Mouse (Mus musculus) CH12.LX (cell line): ENCODE measurements around the gene Upf1.

Experiments
- EP300 ChIP-seq: IDR thresholded peaks from 2 replicates; pipeline ENCODE4 v1.6.1; 2011; ENCODE audit warnings: low read length, improper control_type of control experiment
- MAFK ChIP-seq: IDR thresholded peaks from 2 replicates; pipeline ENCODE4 v1.6.1; 2011; ENCODE audit warnings: low read length, improper control_type of control experiment; ENCODE audit not compliant: insufficient replicate concordance
- SIN3A ChIP-seq: IDR thresholded peaks from 2 replicates; pipeline ENCODE4 v1.6.1; 2012; ENCODE audit warnings: low read length, improper control_type of control experiment, inconsistent platforms

DNA sequence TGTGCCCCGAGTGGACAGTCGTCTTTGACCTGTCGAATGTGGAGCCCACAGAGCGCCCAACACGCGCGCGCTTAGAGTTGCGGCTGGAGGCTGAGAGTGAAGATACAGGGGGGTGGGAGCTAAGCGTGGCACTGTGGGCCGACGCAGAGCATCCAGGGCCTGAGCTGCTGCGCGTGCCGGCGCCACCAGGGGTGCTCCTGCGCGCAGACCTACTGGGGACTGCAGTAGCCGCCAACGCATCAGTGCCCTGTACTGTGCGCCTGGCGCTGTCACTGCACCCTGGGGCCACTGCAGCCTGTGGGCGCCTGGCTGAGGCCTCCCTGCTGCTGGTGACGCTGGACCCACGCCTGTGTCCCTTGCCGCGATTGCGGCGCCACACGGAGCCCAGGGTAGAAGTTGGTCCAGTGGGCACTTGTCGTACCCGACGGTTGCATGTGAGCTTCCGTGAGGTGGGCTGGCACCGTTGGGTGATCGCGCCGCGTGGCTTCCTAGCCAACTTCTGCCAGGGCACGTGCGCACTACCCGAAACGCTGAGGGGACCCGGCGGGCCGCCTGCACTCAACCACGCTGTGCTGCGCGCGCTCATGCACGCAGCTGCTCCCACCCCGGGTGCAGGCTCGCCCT, 22.2 kb downstream of the Upf1 start:
- TF ChIP-seq SIN3A (no peak), MAFK (no peak), EP300 (no peak)
